Mouse (Mus musculus) midbrain, embryonic 15.5 days (tissue): ENCODE measurements around the gene Dynlrb1. TPM values are rescaled to one million over a fixed set of nuclear protein-coding genes. Genes with fewer than 3 reads are reported as not detected.

Experiments used
- ATAC-seq: fragments of 200-750 bp; cut with Nextera tagmentation; replicated peaks from 2 replicates; pipeline ENCODE4 v1.8.0; 2017; ENCODE audit warnings: moderate TSS enrichment
- H3K27ac ChIP-seq: fragments of 300-500 bp; sonication (generic); 2 replicates; pipeline ENCODE4 v1.5.1; 2015; ENCODE audit warnings: mild to moderate bottlenecking, inconsistent platforms
- H3K27me3 ChIP-seq: fragments of 300-500 bp; sonication (generic); replicated peaks from 2 replicates; pipeline ENCODE4 v1.6.1; 2015; ENCODE audit warnings: inconsistent platforms
- H3K36me3 ChIP-seq: fragments of 300-500 bp; sonication (generic); replicated peaks from 2 replicates; pipeline ENCODE4 v1.6.1; 2015; ENCODE audit warnings: inconsistent platforms
- H3K4me1 ChIP-seq: fragments of 300-500 bp; sonication (generic); 2 replicates; pipeline ENCODE4 v1.6.1; 2015; ENCODE audit warnings: inconsistent platforms
- H3K4me2 ChIP-seq: fragments of 300-500 bp; sonication (generic); 2 replicates; pipeline ENCODE4 v1.6.1; 2015; ENCODE audit warnings: inconsistent platforms, mild to moderate bottlenecking, moderate library complexity
- H3K4me3 ChIP-seq: fragments of 300-500 bp; sonication (generic); 2 replicates; pipeline ENCODE4 v1.5.1; 2015; ENCODE audit warnings: mild to moderate bottlenecking, inconsistent platforms
- H3K9ac ChIP-seq: fragments of 300-500 bp; sonication (generic); 2 replicates; pipeline ENCODE4 v1.6.1; 2015; ENCODE audit warnings: mild to moderate bottlenecking, inconsistent platforms
- H3K9me3 ChIP-seq: fragments of 300-500 bp; sonication (generic); 2 replicates; pipeline ENCODE4 v1.6.1; 2016; ENCODE audit warnings: inconsistent platforms
- WGBS: fragments of 180-500 bp; shearing (Covaris S2); methylation state at CpG from one replicate; pipeline ENCODE4 v1.1.7; 2015; ENCODE audit warnings: mixed read lengths; 5-methylcytosine and 5-hydroxymethylcytosine counted together
- polyA plus RNA-seq: library from polyadenylated mRNA; unstranded; fragments of >200 nt; fragmentation: Nextera tagmentation; extraction: Ambion mirVana; gene quantifications from 2 replicates; pipeline ENCODE4 v1.2.1, GENCODE M21; 2015

Gene Dynlrb1
- polyA plus RNA-seq, 1 experiment from 2014 or later, result 700 TPM

GRCm38 (mm10) chr2:155285744-155286143 lies 49.4 kb downstream of the Dynlrb1 start:
- no peaks in the 10 kb centered on the region for H3K9me3 ChIP-seq
- no peak overlapping the region for H3K27ac ChIP-seq
- H3K36me3 ChIP-seq, result peaks cover 6% of the 10 kb centered on the region; the same call in 1 of the 2 replicates
- H3K27me3 ChIP-seq, result no peaks in the 10 kb centered on the region
- ATAC-seq, result no peak
- WGBS, result 91% methylated on average over 6 of the region's 6 CpGs
- no peak overlapping the region for H3K4me3 ChIP-seq
- no peak overlapping the region for H3K9ac ChIP-seq
- no peaks in the 10 kb centered on the region for H3K4me1 ChIP-seq
- H3K4me2 ChIP-seq, result no peak overlapping the region

GRCm38 (mm10) chr2:155287456-155288250 lies 51.3 kb downstream of the Dynlrb1 start:
- Histone ChIP-seq H3K4me3 (no peak overlapping the region), H3K4me1 (no peaks in the 10 kb centered on the region), H3K4me2 (no peak overlapping the region), H3K36me3 (peaks cover 19% of the 10 kb centered on the region), H3K27me3 (no peaks in the 10 kb centered on the region), H3K9ac (no peak overlapping the region), H3K9me3 (no peaks in the 10 kb centered on the region), H3K27ac (no peak overlapping the region)
- no peak for ATAC-seq
- 93% methylated on average over 4 of the region's 4 CpGs for WGBS

DNA sequence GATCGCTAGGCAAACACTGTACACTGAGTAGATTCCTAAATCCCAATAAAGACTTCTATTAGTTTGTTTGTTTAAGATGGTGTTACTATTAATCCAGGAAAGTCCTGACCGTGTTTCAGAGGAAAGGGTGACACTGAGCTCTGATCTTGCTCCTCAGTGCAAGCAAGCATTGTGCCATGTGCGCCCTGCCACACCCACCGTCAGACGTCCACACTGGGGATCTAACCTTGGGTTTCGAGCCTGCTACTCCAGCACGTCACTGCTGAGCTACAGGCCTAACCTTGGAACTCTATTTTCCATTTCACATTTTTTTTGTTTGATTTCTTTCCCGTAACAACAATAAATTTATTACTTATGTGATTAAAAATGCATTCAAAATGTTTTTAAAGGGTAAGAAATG lies 53.7 kb downstream of the Dynlrb1 start:
- Histone ChIP-seq H3K36me3 (peaks cover 22% of the 10 kb centered on the region), H3K9me3 (no peaks in the 10 kb centered on the region), H3K27ac (no peak overlapping the region), H3K9ac (no peak overlapping the region), H3K4me3 (no peak overlapping the region), H3K4me1 (no peaks in the 10 kb centered on the region), H3K27me3 (no peaks in the 10 kb centered on the region), H3K4me2 (no peak overlapping the region)
- 94% methylated on average over 8 of the region's 8 CpGs for WGBS
- ATAC-seq, result no peak

- Histone ChIP-seq H3K4me3 (no peak overlapping the region), H3K9me3 (no peaks in the 10 kb centered on the region), H3K4me2 (no peak overlapping the region), H3K36me3 (peaks cover 47% of the 10 kb centered on the region), H3K27ac (no peak overlapping the region), H3K4me1 (no peaks in the 10 kb centered on the region), H3K9ac (no peak overlapping the region), H3K27me3 (no peaks in the 10 kb centered on the region)
- no peak for ATAC-seq
- 91% methylated on average over 2 of the region's 2 CpGs for WGBS
Measured at GRCm38 (mm10) chr2:155293382-155293781, 57.0 kb downstream of the Dynlrb1 start.

DNA sequence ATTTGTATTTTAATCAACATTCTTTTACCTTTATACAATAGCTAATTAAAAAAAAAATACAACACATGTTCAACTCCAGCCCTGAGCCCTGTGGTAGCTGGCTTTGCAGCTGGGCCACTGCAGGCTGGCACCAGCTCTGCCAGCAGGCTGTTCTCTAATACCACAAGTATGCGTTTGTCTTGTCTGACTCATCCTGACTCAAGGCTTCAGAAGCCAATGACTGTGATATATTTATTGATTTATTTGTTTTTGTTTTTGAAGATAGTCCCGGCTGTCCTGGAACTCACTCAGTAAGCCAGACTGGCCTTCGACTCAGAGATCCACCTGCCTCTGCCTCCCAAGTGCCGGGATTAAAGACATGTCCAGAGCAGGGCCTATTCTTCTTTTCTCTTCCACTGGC lies 57.6 kb downstream of the Dynlrb1 start:
- WGBS, result 95% methylated on average over 4 of the region's 4 CpGs
- ATAC-seq, result no peak

DNA sequence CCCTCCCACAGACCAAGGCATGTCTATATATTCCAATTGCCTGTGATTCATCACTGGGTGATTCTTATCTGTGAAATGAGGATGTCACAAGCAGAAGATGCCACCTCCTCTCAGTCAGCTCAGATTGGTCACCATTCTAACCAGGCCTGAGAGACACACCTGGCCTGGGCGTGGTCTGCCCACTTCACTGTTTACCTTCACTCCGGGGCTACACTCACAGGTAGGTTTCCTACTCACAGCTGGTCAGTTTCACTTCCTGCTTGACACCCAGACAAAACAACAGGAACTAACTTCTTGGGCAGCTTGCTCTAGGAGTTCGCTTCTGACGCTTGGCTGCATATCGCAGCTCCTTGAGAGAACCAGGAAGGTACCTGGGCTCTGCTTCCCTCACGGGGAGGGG lies 59.1 kb downstream of the Dynlrb1 start:
- H3K36me3 ChIP-seq, result peaks cover 55% of the 10 kb centered on the region

More for the DNA sequence above, 57.6 kb downstream of the Dynlrb1 start:
- Histone ChIP-seq H3K27ac (no peak overlapping the region), H3K4me2 (no peak overlapping the region), H3K36me3 (peaks cover 52% of the 10 kb centered on the region), H3K4me3 (no peak overlapping the region), H3K4me1 (no peaks in the 10 kb centered on the region), H3K27me3 (no peaks in the 10 kb centered on the region), H3K9ac (no peak overlapping the region), H3K9me3 (no peaks in the 10 kb centered on the region)

GRCm38 (mm10) chr2:155299563-155299962 lies 63.2 kb downstream of the Dynlrb1 start:
- WGBS, result 88% methylated on average over 4 of the region's 4 CpGs
- H3K4me2 ChIP-seq, result no peak overlapping the region

More for the DNA sequence above, 59.1 kb downstream of the Dynlrb1 start:
- no peak overlapping the region for H3K9ac ChIP-seq
- H3K4me3 ChIP-seq, result no peak overlapping the region
- H3K27me3 ChIP-seq, result no peaks in the 10 kb centered on the region
- WGBS, result 95% methylated on average over 6 of the region's 6 CpGs
- H3K27ac ChIP-seq, result no peak overlapping the region
- no peak for ATAC-seq
- no peak overlapping the region for H3K4me2 ChIP-seq
- no peaks in the 10 kb centered on the region for H3K9me3 ChIP-seq
- no peaks in the 10 kb centered on the region for H3K4me1 ChIP-seq

More at GRCm38 (mm10) chr2:155299563-155299962, 63.2 kb downstream of the Dynlrb1 start:
- no peaks in the 10 kb centered on the region for H3K4me1 ChIP-seq
- H3K4me3 ChIP-seq, result no peak overlapping the region
- H3K9ac ChIP-seq, result no peak overlapping the region
- H3K27me3 ChIP-seq, result no peaks in the 10 kb centered on the region
- H3K36me3 ChIP-seq, result peaks cover 36% of the 10 kb centered on the region; the same call in 1 of the 2 replicates
- no peak for ATAC-seq
- no peak overlapping the region for H3K27ac ChIP-seq
- no peaks in the 10 kb centered on the region for H3K9me3 ChIP-seq

Other genes starting within 250 kb of the Dynlrb1 start
- 0.08 TPM in 2 replicates for gene Gm14226, start 218.3 kb upstream of the Dynlrb1 start, polyA plus RNA-seq
- gene Ahcy, start 162.0 kb upstream of the Dynlrb1 start, polyA plus RNA-seq, result 34.5 and 38.8 TPM in 2 replicates
- gene Itch, start 103.0 kb upstream of the Dynlrb1 start, polyA plus RNA-seq, result 43.2 and 47.9 TPM in 2 replicates
- 581 and 595 TPM in 2 replicates for gene Map1lc3a, start 39.8 kb downstream of the Dynlrb1 start, polyA plus RNA-seq
- 62.0 and 63.8 TPM in 2 replicates for gene Pigu, start 120.9 kb downstream of the Dynlrb1 start, polyA plus RNA-seq
- 105 and 114 TPM in 2 replicates for gene Trp53inp2, start 144.5 kb downstream of the Dynlrb1 start, polyA plus RNA-seq
- 26.1 and 28.9 TPM in 2 replicates for gene Ncoa6, start 237.4 kb downstream of the Dynlrb1 start, polyA plus RNA-seq